ENCODE assay signal across 10 mouse cellular contexts in genomic region chr11:31940898-31941639, GRCm38 (mm10). TPM values are rescaled to one million over a fixed set of nuclear protein-coding genes. Genes with fewer than 3 reads are reported as not detected.
A peak's percentile ranks its signal among the peaks of the same experiment; 100 is the strongest.
DNase-seq lines count a peak whose midpoint lies in the region; ATAC-seq lines count a peak whose summit lies in the region.
"Had no signal": no experiment of that assay in that cellular context is flagged by ENCODE, and none has a peak within 500 bp of the region (broad histone marks: within the 10 kb centered on the region; RNA-seq: fewer than 3 reads in every experiment).

No protein-coding gene starts in this region.

- ATAC-seq in liver, embryonic 16.5 days (ENCODE audit: low read depth), result 0 out of 2 replicates have a peak, but pooled peaks have one; percentile 13
- ATAC-seq in liver, embryonic 12.5 days, result no peak

- H3K27me3 ChIP-seq in liver, embryonic 16.5 days (ENCODE audit: control insufficient read depth, insufficient read depth, low read depth, low read length), result no peaks in the 10 kb centered on the region
- no peaks in the 10 kb centered on the region; the same call in 1 of the 2 replicates for H3K27me3 ChIP-seq in liver, embryonic 12.5 days (replicated peaks)
- H3K27me3 ChIP-seq: heart, embryonic 15.5 days; megakaryocyte, embryonic 14.5 days had no signal

- 83% methylated on average over 13 of the region's 13 CpGs for WGBS in liver, embryonic 16.5 days (ENCODE audit: insufficient replicate concordance)
- 81% methylated on average over 13 of the region's 13 CpGs for WGBS in liver, embryonic 12.5 days (ENCODE audit: insufficient replicate concordance)

- intact Hi-C loops in left cerebral cortex, postnatal 36 days (cut with DNase I), result no loop called here

- no peak overlapping the region for H3K27ac ChIP-seq in liver, embryonic 16.5 days (ENCODE audit: low read length)
- no peak overlapping the region for H3K27ac ChIP-seq in liver, embryonic 12.5 days
- H3K27ac ChIP-seq: heart, embryonic 15.5 days had no signal

- peaks cover 10% of the 10 kb centered on the region for H3K36me3 ChIP-seq in liver, embryonic 16.5 days (ENCODE audit: control insufficient read depth, insufficient read depth)
- H3K36me3 ChIP-seq in liver, embryonic 12.5 days, result peaks cover 12% of the 10 kb centered on the region
- H3K36me3 ChIP-seq: heart, embryonic 15.5 days had no signal

- peak; percentile 57 to 61 for DNase-seq in frontal cortex, postnatal 14 days (ENCODE audit: low spot score in 2 of 2)
- peak; percentile 74 to 75 for DNase-seq in left cerebral cortex, postnatal 36 days (ENCODE audit: low spot score in 2 of 2)
- peak; percentile 72 for DNase-seq in right cerebral cortex, postnatal 4 days
- no peak for DNase-seq in natural killer cell, adult 2 months (ENCODE audit: low spot score in 2 of 2)
- DNase-seq in kidney, postnatal 10 days, result no peak
- DNase-seq in spleen, adult 18-20 months, result no peak

- H3K4me1 ChIP-seq in liver, embryonic 16.5 days (ENCODE audit: control insufficient read depth, low read depth, low read length), result no peaks in the 10 kb centered on the region
- no peaks in the 10 kb centered on the region for H3K4me1 ChIP-seq in liver, embryonic 12.5 days
- H3K4me1 ChIP-seq: heart, embryonic 15.5 days had no signal

- no peak overlapping the region for H3K4me3 ChIP-seq in liver, embryonic 16.5 days (ENCODE audit: low read depth, low read length)
- H3K4me3 ChIP-seq in liver, embryonic 12.5 days, result no peak overlapping the region
- H3K4me3 ChIP-seq: heart, embryonic 15.5 days; megakaryocyte, embryonic 14.5 days had no signal

- no peak overlapping the region for H3K9ac ChIP-seq in liver, embryonic 16.5 days (ENCODE audit: low read depth, low read length)
- no peak overlapping the region for H3K9ac ChIP-seq in liver, embryonic 12.5 days
- H3K9ac ChIP-seq: heart, embryonic 15.5 days had no signal

- H3K9me3 ChIP-seq in liver, embryonic 16.5 days (replicated peaks; ENCODE audit: control insufficient read depth, low read length), result no peaks in the 10 kb centered on the region
- no peaks in the 10 kb centered on the region for H3K9me3 ChIP-seq in liver, embryonic 12.5 days (replicated peaks)
- H3K9me3 ChIP-seq: heart, embryonic 15.5 days had no signal

- no peak overlapping the region for H3K4me2 ChIP-seq in liver, embryonic 16.5 days (ENCODE audit: low read depth, low read length)
- H3K4me2 ChIP-seq in liver, embryonic 12.5 days, result no peak overlapping the region
- H3K4me2 ChIP-seq: heart, embryonic 15.5 days had no signal

RNA-seq across cellular contexts. Expression of gene 4930524B15Rik, which starts 24.3 kb away (rescaled TPM):
- not detected in 2 replicates for polyA plus RNA-seq in liver, embryonic 16.5 days (2015; fragmentation: Nextera tagmentation; extraction: Ambion mirVana)
- not detected in 2 replicates for polyA plus RNA-seq in liver, embryonic 12.5 days (2016; fragmentation: Nextera tagmentation; extraction: Ambion mirVana)
- not detected for total RNA-seq in left cerebral cortex, postnatal 36 days (2021)

RNA-seq across cellular contexts. Expression of gene Nsg2, which starts 59.2 kb away (rescaled TPM):
- polyA plus RNA-seq in liver, embryonic 16.5 days (2015; fragmentation: Nextera tagmentation; extraction: Ambion mirVana), result 0.19 TPM in 1 of 2 replicates, not detected in the other
- 0.11 and 0.17 TPM in 2 replicates for polyA plus RNA-seq in liver, embryonic 12.5 days (2016; fragmentation: Nextera tagmentation; extraction: Ambion mirVana)
- total RNA-seq in left cerebral cortex, postnatal 36 days (2021), result 100 to 1,000 TPM; 603 to 618 TPM

Comparison
In these comparisons a context has a peak if more than half of its experiments do, and no peak if none do; other contexts are left out.
1. DNase-seq: peak in frontal cortex, postnatal 14 days (2 of 2), left cerebral cortex, postnatal 36 days (2 of 2) and right cerebral cortex, postnatal 4 days (single experiment); none in natural killer cell, adult 2 months (0 of 2), kidney, postnatal 10 days (single experiment) and spleen, adult 18-20 months (0 of 2).